Mouse (Mus musculus) ES-Bruce4 (cell line): ENCODE data around the gene Setd7. TPM values are rescaled to one million over a fixed set of nuclear protein-coding genes. Genes with fewer than 3 reads are reported as not detected.

Source experiments
- H3K27ac ChIP-seq: 2 replicates; pipeline ENCODE4 v1.5.1; 2012; ENCODE audit warnings: low read length, inconsistent platforms; ENCODE audit not compliant: insufficient read depth
- H3K27me3 ChIP-seq: 2 replicates; pipeline ENCODE4 v1.6.1; 2012; ENCODE audit warnings: mild to moderate bottlenecking, low read length, inconsistent platforms; ENCODE audit not compliant: control insufficient read depth, poor library complexity, insufficient read depth, severe bottlenecking
- H3K36me3 ChIP-seq: 2 replicates; pipeline ENCODE4 v1.6.1; 2012; ENCODE audit warnings: inconsistent platforms, mild to moderate bottlenecking, low read length, moderate library complexity; ENCODE audit not compliant: control insufficient read depth, poor library complexity, insufficient read depth, severe bottlenecking
- H3K4me1 ChIP-seq: one replicate; pipeline ENCODE4 v1.8.1; 2011; ENCODE audit warnings: low read length; ENCODE audit not compliant: control insufficient read depth, insufficient read depth
- H3K4me3 ChIP-seq: 2 replicates; pipeline ENCODE4 v1.5.1; 2011; ENCODE audit warnings: low read depth, mild to moderate bottlenecking, low read length
- H3K9ac ChIP-seq: 2 replicates; pipeline ENCODE4 v1.6.1; 2012; ENCODE audit warnings: low read depth, mild to moderate bottlenecking, inconsistent platforms; ENCODE audit not compliant: poor library complexity, severe bottlenecking
- H3K9me3 ChIP-seq: replicated peaks from 2 replicates; pipeline ENCODE4 v1.6.1; 2012; ENCODE audit warnings: mild to moderate bottlenecking, low read length, inconsistent platforms; ENCODE audit not compliant: control insufficient read depth, poor library complexity, insufficient read depth, severe bottlenecking
- CTCF ChIP-seq: IDR thresholded peaks from one replicate; pipeline ENCODE4 v1.8.1; 2011; ENCODE audit warnings: low read depth, low read length
- EP300 ChIP-seq: IDR thresholded peaks from 2 replicates; pipeline ENCODE4 v1.6.1; 2011; ENCODE audit warnings: low read depth, low read length; ENCODE audit not compliant: insufficient read depth
- POLR2A ChIP-seq: IDR thresholded peaks from one replicate; pipeline ENCODE4 v1.8.1; 2011; ENCODE audit warnings: low read length; ENCODE audit not compliant: insufficient read depth
- polyA plus RNA-seq: library from polyadenylated mRNA; stranded (reverse); fragments of >200 nt; gene quantifications from 2 replicates; pipeline ENCODE4 v1.2.4, GENCODE M21; 2011; ENCODE audit warnings: low read depth; ENCODE audit not compliant: missing spikeins, insufficient read depth, insufficient read length

The Setd7 gene
- 46.1 and 48.1 TPM in 2 replicates for polyA plus RNA-seq

GRCm38 (mm10) chr3:51560511-51561108, at the start of gene Setd7:
TSS of gene Setd7 (minus strand) at chr3:51560879.
- TF ChIP-seq POLR2A (no peak), CTCF (no peak), EP300 (0 out of 2 replicates have a peak, but pooled peaks have one; percentile 10)
- Histone ChIP-seq H3K9ac (peak within 1 kb of the TSS; percentile 92), H3K4me3 (peak within 1 kb of the TSS; percentile 75)

GRCm38 (mm10) chr3:51604489-51604888, 43.8 kb upstream of the Setd7 start:
- H3K9me3 ChIP-seq: no peaks in the 10 kb centered on the region
- no peak for TF ChIP-seq POLR2A
- TF ChIP-seq EP300: no peak
- no peak for TF ChIP-seq CTCF
- no peak overlapping the region for H3K4me3 ChIP-seq
- no peaks in the 10 kb centered on the region for H3K36me3 ChIP-seq
- no peak overlapping the region for H3K9ac ChIP-seq
- H3K27me3 ChIP-seq: no peaks in the 10 kb centered on the region
- no peak overlapping the region for H3K27ac ChIP-seq
- no peaks in the 10 kb centered on the region for H3K4me1 ChIP-seq

More at GRCm38 (mm10) chr3:51560511-51561108, at the start of gene Setd7:
- no peak within 1 kb of the TSS for H3K27ac ChIP-seq
- H3K4me1 ChIP-seq: no peaks in the 10 kb centered on the region
- no peaks in the 10 kb centered on the region for H3K27me3 ChIP-seq
- no peaks in the 10 kb centered on the region for H3K9me3 ChIP-seq
- no peaks in the 10 kb centered on the region for H3K36me3 ChIP-seq

DNA sequence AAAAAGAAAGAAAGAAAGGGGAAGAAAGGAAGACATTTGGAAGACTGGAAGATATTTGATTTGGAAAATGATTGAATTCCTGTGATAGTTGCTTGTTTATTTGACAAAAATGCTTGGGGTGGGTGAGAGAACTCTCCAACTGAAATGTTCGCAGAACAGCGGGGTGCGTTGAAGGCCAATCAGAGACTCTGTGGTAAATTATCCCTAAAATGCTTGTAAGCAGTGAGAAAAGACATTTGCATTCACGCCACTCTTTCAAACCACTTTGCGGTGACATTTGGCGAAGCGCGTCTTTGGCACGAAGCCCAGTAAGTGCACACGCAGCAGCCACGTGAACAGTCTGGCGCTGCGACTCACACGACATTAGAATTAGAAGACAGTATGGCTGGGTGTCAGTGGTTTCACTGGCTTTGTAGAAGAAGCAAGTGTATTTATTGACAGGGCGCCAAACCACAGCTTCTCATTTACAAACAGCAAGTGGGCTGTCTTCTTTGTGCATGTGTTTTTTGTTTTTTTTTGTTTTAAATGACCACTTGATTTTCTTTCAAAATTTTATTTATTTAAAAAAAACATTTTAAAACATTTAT, 43.1 kb upstream of the Setd7 start:
- 0 out of 2 replicates have a peak overlapping the region, but pooled peaks have one; percentile 29 for H3K4me3 ChIP-seq
- H3K9me3 ChIP-seq: no peaks in the 10 kb centered on the region
- H3K9ac ChIP-seq: no peak overlapping the region
- no peaks in the 10 kb centered on the region for H3K27me3 ChIP-seq
- TF ChIP-seq POLR2A: no peak
- no peak for TF ChIP-seq CTCF
- TF ChIP-seq EP300: no peak
- H3K4me1 ChIP-seq: no peaks in the 10 kb centered on the region
- H3K27ac ChIP-seq: no peak overlapping the region
- no peaks in the 10 kb centered on the region for H3K36me3 ChIP-seq

GRCm38 (mm10) chr3:51601461-51601860, 40.8 kb upstream of the Setd7 start:
- Histone ChIP-seq H3K27ac (no peak overlapping the region), H3K9ac (no peak overlapping the region), H3K4me3 (peak overlapping the region; percentile 30), H3K36me3 (no peaks in the 10 kb centered on the region), H3K4me1 (no peaks in the 10 kb centered on the region), H3K27me3 (no peaks in the 10 kb centered on the region), H3K9me3 (0 out of 2 replicates have a peak, but pooled peaks cover under 1% of the 10 kb centered on the region)
- no peak for TF ChIP-seq POLR2A
- TF ChIP-seq CTCF: no peak
- no peak for TF ChIP-seq EP300

DNA sequence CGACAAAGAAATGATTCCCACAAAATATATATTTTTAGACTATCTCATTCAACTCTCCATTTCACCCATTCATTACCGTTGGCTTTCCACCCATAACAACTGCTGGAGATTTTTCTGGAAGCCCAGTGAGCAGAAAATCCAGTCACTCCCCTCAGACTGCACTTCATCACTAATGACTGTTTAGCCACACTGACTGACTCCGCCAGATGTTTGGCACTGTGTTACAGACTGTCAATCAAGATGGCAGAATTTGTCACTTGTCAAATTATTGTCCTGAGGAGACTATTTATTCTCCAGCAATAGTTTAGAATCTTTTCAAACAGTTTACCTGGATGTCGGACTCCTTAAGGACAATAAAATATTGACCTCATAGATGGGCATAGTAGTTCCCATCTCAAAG, 40.0 kb upstream of the Setd7 start:
- peaks cover 2% of the 10 kb centered on the region; the same call in 1 of the 2 replicates for H3K9me3 ChIP-seq
- no peak for TF ChIP-seq EP300
- no peak for TF ChIP-seq CTCF
- TF ChIP-seq POLR2A: no peak
- no peak overlapping the region for H3K4me3 ChIP-seq
- H3K4me1 ChIP-seq: no peaks in the 10 kb centered on the region
- H3K9ac ChIP-seq: no peak overlapping the region
- H3K36me3 ChIP-seq: no peaks in the 10 kb centered on the region
- H3K27ac ChIP-seq: no peak overlapping the region
- H3K27me3 ChIP-seq: no peaks in the 10 kb centered on the region
